Mouse (Mus musculus): ENCODE data around the gene Ndufv2. TPM values are rescaled to one million over a fixed set of nuclear protein-coding genes. Genes with fewer than 3 reads are reported as not detected.
"Not testable (repeated sequence)": the region's sequence is repeated elsewhere in the genome, so short reads cannot be mapped to it uniquely, and the experiment has no call there.

Ndufv2 gene
- polyA plus RNA-seq, 1 experiment: 159 TPM

- H3K4me3 ChIP-seq (ENCODE audit: insufficient read depth, low read depth, low read length): no peak overlapping the region
- TF ChIP-seq POLR2A (IDR thresholded peaks at IDR 0.05; ENCODE audit: low read depth, low read length) (no peak), CTCF (conservative IDR thresholded peaks at IDR 0.05; ENCODE audit: insufficient read depth, insufficient read length, low read depth, low read length) (no peak)
- H3K27me3 ChIP-seq (replicated peaks; ENCODE audit: control insufficient read depth, insufficient read depth, low read length): no peaks in the 10 kb centered on the region
- H3K27ac ChIP-seq (ENCODE audit: insufficient read depth, low read depth, low read length): no peak overlapping the region
- 90% methylated on average over 4 of the region's 4 CpGs for WGBS
- DNase-seq: no peak
- peaks cover 3% of the 10 kb centered on the region; the same call in 1 of the 2 replicates for H3K4me1 ChIP-seq (ENCODE audit: control insufficient read depth, insufficient read depth, low read length)
- H3K36me3 ChIP-seq (ENCODE audit: control insufficient read depth, insufficient read depth, low read length): no peaks in the 10 kb centered on the region
Observed at GRCm38 (mm10) chr17:66065115-66065514, 36.2 kb downstream of the Ndufv2 start.

GRCm38 (mm10) chr17:66061241-66061938 is 40.0 kb downstream of the Ndufv2 start:
- Histone ChIP-seq H3K36me3 (ENCODE audit: control insufficient read depth, insufficient read depth, low read length) (no peaks in the 10 kb centered on the region; the same call in 1 of the 2 replicates), H3K4me1 (ENCODE audit: control insufficient read depth, insufficient read depth, low read length) (peaks cover 3% of the 10 kb centered on the region; the same call in 1 of the 2 replicates), H3K27me3 (replicated peaks; ENCODE audit: control insufficient read depth, insufficient read depth, low read length) (no peaks in the 10 kb centered on the region), H3K4me3 (ENCODE audit: insufficient read depth, low read depth, low read length) (no peak overlapping the region), H3K27ac (ENCODE audit: insufficient read depth, low read depth, low read length) (no peak overlapping the region)
- no peak for DNase-seq
- WGBS: 49% methylated on average over 8 of the region's 8 CpGs
- TF ChIP-seq CTCF (conservative IDR thresholded peaks at IDR 0.05; ENCODE audit: insufficient read depth, insufficient read length, low read depth, low read length): no peak
- no peak for TF ChIP-seq POLR2A (IDR thresholded peaks at IDR 0.05; ENCODE audit: low read depth, low read length)

- Histone ChIP-seq H3K27me3 (replicated peaks; ENCODE audit: control insufficient read depth, insufficient read depth, low read length) (no peaks in the 10 kb centered on the region), H3K27ac (ENCODE audit: insufficient read depth, low read depth, low read length) (no peak overlapping the region), H3K4me3 (ENCODE audit: insufficient read depth, low read depth, low read length) (no peak overlapping the region), H3K4me1 (ENCODE audit: control insufficient read depth, insufficient read depth, low read length) (peaks cover 3% of the 10 kb centered on the region; the same call in 1 of the 2 replicates), H3K36me3 (ENCODE audit: control insufficient read depth, insufficient read depth, low read length) (no peaks in the 10 kb centered on the region; the same call in 1 of the 2 replicates)
- TF ChIP-seq CTCF (conservative IDR thresholded peaks at IDR 0.05; ENCODE audit: insufficient read depth, insufficient read length, low read depth, low read length): no peak
- no peak for TF ChIP-seq POLR2A (IDR thresholded peaks at IDR 0.05; ENCODE audit: low read depth, low read length)
- DNase-seq: no peak
- 93% methylated on average over 4 of the region's 4 CpGs for WGBS
Observed at GRCm38 (mm10) chr17:66058160-66058559, 43.2 kb downstream of the Ndufv2 start.

- TF ChIP-seq CTCF (conservative IDR thresholded peaks at IDR 0.05; ENCODE audit: insufficient read depth, insufficient read length, low read depth, low read length) (no peak), POLR2A (IDR thresholded peaks at IDR 0.05; ENCODE audit: low read depth, low read length) (no peak)
- peaks cover 3% of the 10 kb centered on the region; the same call in 1 of the 2 replicates for H3K4me1 ChIP-seq (ENCODE audit: control insufficient read depth, insufficient read depth, low read length)
- no peaks in the 10 kb centered on the region; the same call in 1 of the 2 replicates for H3K36me3 ChIP-seq (ENCODE audit: control insufficient read depth, insufficient read depth, low read length)
- DNase-seq: no peak
- H3K4me3 ChIP-seq (ENCODE audit: insufficient read depth, low read depth, low read length): no peak overlapping the region
- H3K27me3 ChIP-seq (replicated peaks; ENCODE audit: control insufficient read depth, insufficient read depth, low read length): no peaks in the 10 kb centered on the region
- H3K27ac ChIP-seq (ENCODE audit: insufficient read depth, low read depth, low read length): no peak overlapping the region
- WGBS: 86% methylated on average over 2 of the region's 2 CpGs
Observed at GRCm38 (mm10) chr17:66057145-66057544, 44.2 kb downstream of the Ndufv2 start.

- TF ChIP-seq POLR2A (IDR thresholded peaks at IDR 0.05; ENCODE audit: low read depth, low read length) (no peak), CTCF (conservative IDR thresholded peaks at IDR 0.05; ENCODE audit: insufficient read depth, insufficient read length, low read depth, low read length) (no peak)
- Histone ChIP-seq H3K4me1 (ENCODE audit: control insufficient read depth, insufficient read depth, low read length) (no peaks in the 10 kb centered on the region), H3K36me3 (ENCODE audit: control insufficient read depth, insufficient read depth, low read length) (no peaks in the 10 kb centered on the region; the same call in 1 of the 2 replicates), H3K27me3 (replicated peaks; ENCODE audit: control insufficient read depth, insufficient read depth, low read length) (no peaks in the 10 kb centered on the region), H3K27ac (ENCODE audit: insufficient read depth, low read depth, low read length) (no peak overlapping the region), H3K4me3 (ENCODE audit: insufficient read depth, low read depth, low read length) (no peak overlapping the region)
- 59% methylated on average over 4 of the region's 4 CpGs for WGBS
- no peak for DNase-seq
Observed at GRCm38 (mm10) chr17:66053349-66053748, 48.0 kb downstream of the Ndufv2 start.

- H3K27ac ChIP-seq (ENCODE audit: insufficient read depth, low read depth, low read length): no peak overlapping the region
- no peaks in the 10 kb centered on the region for H3K36me3 ChIP-seq (ENCODE audit: control insufficient read depth, insufficient read depth, low read length)
- WGBS: 77% methylated on average over 4 of the region's 4 CpGs
- DNase-seq: no peak
- TF ChIP-seq CTCF (conservative IDR thresholded peaks at IDR 0.05; ENCODE audit: insufficient read depth, insufficient read length, low read depth, low read length) (no peak), POLR2A (IDR thresholded peaks at IDR 0.05; ENCODE audit: low read depth, low read length) (no peak)
- no peak overlapping the region for H3K4me3 ChIP-seq (ENCODE audit: insufficient read depth, low read depth, low read length)
- H3K4me1 ChIP-seq (ENCODE audit: control insufficient read depth, insufficient read depth, low read length): no peaks in the 10 kb centered on the region
- no peaks in the 10 kb centered on the region for H3K27me3 ChIP-seq (replicated peaks; ENCODE audit: control insufficient read depth, insufficient read depth, low read length)
Observed at GRCm38 (mm10) chr17:66048795-66049194, 52.6 kb downstream of the Ndufv2 start.

GRCm38 (mm10) chr17:66048199-66048598 is 53.2 kb downstream of the Ndufv2 start:
- Histone ChIP-seq H3K4me1 (ENCODE audit: control insufficient read depth, insufficient read depth, low read length) (no peaks in the 10 kb centered on the region), H3K36me3 (ENCODE audit: control insufficient read depth, insufficient read depth, low read length) (no peaks in the 10 kb centered on the region), H3K4me3 (ENCODE audit: insufficient read depth, low read depth, low read length) (no peak overlapping the region), H3K27me3 (replicated peaks; ENCODE audit: control insufficient read depth, insufficient read depth, low read length) (no peaks in the 10 kb centered on the region), H3K27ac (ENCODE audit: insufficient read depth, low read depth, low read length) (no peak overlapping the region)
- no peak for TF ChIP-seq CTCF (conservative IDR thresholded peaks at IDR 0.05; ENCODE audit: insufficient read depth, insufficient read length, low read depth, low read length)
- DNase-seq: no peak
- 47% methylated on average over 5 of the region's 5 CpGs for WGBS

GRCm38 (mm10) chr17:66043679-66044078 is 57.7 kb downstream of the Ndufv2 start:
- H3K27ac ChIP-seq (ENCODE audit: insufficient read depth, low read depth, low read length); H3K4me3 ChIP-seq (ENCODE audit: insufficient read depth, low read depth, low read length); DNase-seq; H3K36me3 ChIP-seq (ENCODE audit: control insufficient read depth, insufficient read depth, low read length); H3K27me3 ChIP-seq (replicated peaks; ENCODE audit: control insufficient read depth, insufficient read depth, low read length); H3K4me1 ChIP-seq (ENCODE audit: control insufficient read depth, insufficient read depth, low read length): not testable (repeated sequence)
- 91% methylated on average over 4 of the region's 4 CpGs for WGBS

Measured in kidney, adult 2 months (tissue).